Mouse (Mus musculus) erythroblast, embryonic 14.5 days (primary cell): Measurements from ENCODE around the gene Abhd6.

ENCODE experiments used
- GATA1 ChIP-seq: IDR thresholded peaks from 2 replicates; pipeline ENCODE4 v1.6.1; 2012; ENCODE audit warnings: low read length, inconsistent platforms, mixed read lengths
- TAL1 ChIP-seq: IDR thresholded peaks from 3 replicates; pipeline ENCODE4 v1.6.1; 2012; ENCODE audit warnings: low read length, inconsistent platforms, mixed read lengths

- no peak for TF ChIP-seq GATA1
- no peak for TF ChIP-seq TAL1
Observed at GRCm38 (mm10) chr14:8082949-8083348, 80.2 kb downstream of the Abhd6 start.
